Mouse (Mus musculus) limb, embryonic 14.5 days (tissue): ENCODE results near the gene Stx5a. TPM values are rescaled to one million over a fixed set of nuclear protein-coding genes. Genes with fewer than 3 reads are reported as not detected.

Source experiments
- ATAC-seq: fragments of 200-750 bp; cut with Nextera tagmentation; 2 replicates; pipeline ENCODE4 v1.8.0; 2017; ENCODE audit warnings: low read depth, moderate number of reproducible peaks, moderate TSS enrichment; ENCODE audit not compliant: low FRiP score
- DNase-seq: peaks from one replicate; pipeline ENCODE4 v3.0.0-alpha.2; 2015; ENCODE audit warnings: low spot score
- H3K27ac ChIP-seq: fragments of 300-500 bp; sonication (generic); replicated peaks from 2 replicates; pipeline ENCODE4 v1.5.1; 2014; ENCODE audit warnings: low read depth, mild to moderate bottlenecking, low read length, moderate library complexity, mixed read lengths
- H3K27me3 ChIP-seq: fragments of 300-500 bp; sonication (generic); 2 replicates; pipeline ENCODE4 v1.6.1; 2014; ENCODE audit warnings: low read length, mixed read lengths; ENCODE audit not compliant: control insufficient read depth, insufficient read depth
- H3K36me3 ChIP-seq: fragments of 300-500 bp; sonication (generic); 2 replicates; pipeline ENCODE4 v1.6.1; 2014; ENCODE audit warnings: mild to moderate bottlenecking, low read length, moderate library complexity, mixed read lengths; ENCODE audit not compliant: control insufficient read depth, insufficient read depth
- H3K4me1 ChIP-seq: fragments of 300-500 bp; sonication (generic); 2 replicates; pipeline ENCODE4 v1.6.1; 2014; ENCODE audit warnings: antibody characterized with exemption, low read length, mixed read lengths; ENCODE audit not compliant: control insufficient read depth, insufficient read depth
- H3K4me2 ChIP-seq: fragments of 300-500 bp; sonication (generic); replicated peaks from 2 replicates; pipeline ENCODE4 v1.6.1; 2014; ENCODE audit warnings: low read depth, mild to moderate bottlenecking, low read length, moderate library complexity; ENCODE audit not compliant: severe bottlenecking
- H3K4me3 ChIP-seq: fragments of 300-500 bp; sonication (generic); replicated peaks from 2 replicates; pipeline ENCODE4 v1.5.1; 2014; ENCODE audit warnings: low read length
- H3K9ac ChIP-seq: fragments of 300-500 bp; sonication (generic); 2 replicates; pipeline ENCODE4 v1.6.1; 2014; ENCODE audit warnings: mild to moderate bottlenecking, low read depth, low read length, moderate library complexity; ENCODE audit not compliant: severe bottlenecking
- H3K9me3 ChIP-seq: fragments of 300-500 bp; sonication (generic); 2 replicates; pipeline ENCODE4 v1.6.1; 2016; ENCODE audit warnings: low read length; ENCODE audit not compliant: control insufficient read depth
- POLR2A ChIP-seq: fragments of 200-500 bp; IDR thresholded peaks from 2 replicates; pipeline ENCODE4 v1.8.0; 2012; ENCODE audit warnings: inconsistent platforms, mild to moderate bottlenecking, moderate library complexity, borderline replicate concordance; ENCODE audit not compliant: insufficient read depth, insufficient read length; ENCODE audit errors: extremely low read depth
- WGBS: fragments of 180-500 bp; shearing (Covaris S2); extraction: QIAGEN DNeasy Blood & Tissue Kit; methylation state at CpG from one replicate; pipeline ENCODE4 v1.1.7; 2014; 5-methylcytosine and 5-hydroxymethylcytosine counted together
- polyA plus RNA-seq, 2 experiments: library from polyadenylated mRNA; depleted of rRNA in 1 of 2; stranded (reverse) in 1 of 2; unstranded in 1 of 2; fragments of >200 nt; fragmentation: Nextera tagmentation in 1 of 2; extraction: Ambion mirVana in 1 of 2; gene quantifications; 2 replicates each; pipeline versions ENCODE4 v1.2.1 to v1.2.3; 2012 to 2014

Stx5a gene
- polyA plus RNA-seq, 2 experiments = 161 to 188 TPM

DNA sequence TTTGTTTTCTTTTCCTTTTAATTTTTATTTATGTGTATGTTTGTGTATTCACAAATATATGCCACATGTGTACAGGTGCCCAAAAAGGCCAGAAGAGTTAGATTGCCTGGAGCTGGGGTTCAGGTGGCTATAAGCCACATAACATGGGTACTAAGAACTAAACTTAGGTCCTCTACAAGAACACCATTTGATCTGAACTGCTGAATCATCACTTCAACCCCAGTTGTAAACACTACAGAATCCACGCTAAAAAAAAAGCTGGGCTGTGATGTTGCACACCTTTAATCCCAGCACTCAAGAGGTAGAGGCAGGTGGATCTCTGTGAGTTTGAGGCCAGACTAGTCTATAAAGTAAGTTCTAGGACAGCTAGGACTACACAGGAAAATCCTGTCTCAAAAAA is 19.8 kb upstream of the Stx5a start:
- no peaks in the 10 kb centered on the region for H3K27me3 ChIP-seq
- WGBS = 69% methylated on average over 1 of the region's 1 CpGs
- H3K9ac ChIP-seq = peak overlapping the region; percentile 9; the same call in 1 of the 2 replicates
- no peak for ATAC-seq
- TF ChIP-seq POLR2A = no peak
- no peak overlapping the region for H3K4me3 ChIP-seq
- no peak for DNase-seq
- no peak overlapping the region for H3K27ac ChIP-seq
- H3K4me2 ChIP-seq = no peak overlapping the region
- peaks cover 26% of the 10 kb centered on the region for H3K36me3 ChIP-seq
- H3K9me3 ChIP-seq = no peaks in the 10 kb centered on the region
- H3K4me1 ChIP-seq = peaks cover 16% of the 10 kb centered on the region

- peak overlapping the region; percentile 66 for H3K4me2 ChIP-seq
- H3K27ac ChIP-seq = peak overlapping the region; percentile 92; the same call in 1 of the 2 replicates
- peak overlapping the region; percentile 96 for H3K9ac ChIP-seq
- no peaks in the 10 kb centered on the region for H3K9me3 ChIP-seq
- DNase-seq = no peak
- no peak for ATAC-seq
- H3K4me3 ChIP-seq = peak overlapping the region; percentile 78
- peaks cover 16% of the 10 kb centered on the region for H3K4me1 ChIP-seq
- peaks cover 32% of the 10 kb centered on the region for H3K36me3 ChIP-seq
- TF ChIP-seq POLR2A = no peak
- WGBS = 53% methylated on average over 4 of the region's 4 CpGs
- H3K27me3 ChIP-seq = no peaks in the 10 kb centered on the region
Observed at GRCm38 (mm10) chr19:8722021-8722420, 19.2 kb upstream of the Stx5a start.

GRCm38 (mm10) chr19:8722559-8722906 is 18.7 kb upstream of the Stx5a start:
- DNase-seq (no peak), ATAC-seq (no peak)
- WGBS = 2% methylated on average over 5 of the region's 5 CpGs
- no peaks in the 10 kb centered on the region for H3K27me3 ChIP-seq
- H3K4me2 ChIP-seq = peak overlapping the region; percentile 66
- H3K4me3 ChIP-seq = peak overlapping the region; percentile 78
- no peaks in the 10 kb centered on the region for H3K9me3 ChIP-seq
- TF ChIP-seq POLR2A = no peak
- H3K9ac ChIP-seq = peak overlapping the region; percentile 96
- peaks cover 33% of the 10 kb centered on the region for H3K36me3 ChIP-seq
- H3K4me1 ChIP-seq = peaks cover 16% of the 10 kb centered on the region
- H3K27ac ChIP-seq = peak overlapping the region; percentile 92

GRCm38 (mm10) chr19:8722907-8723573 is 18.2 kb upstream of the Stx5a start, which contains the start of gene Slc3a2:
Gene Slc3a2, minus strand, starts transcription at chr19:8723369.
- WGBS = under 1% methylated on average over 50 of the region's 50 CpGs
- peak; percentile 98; the same call in 1 of the 2 replicates for TF ChIP-seq POLR2A
- no peaks in the 10 kb centered on the region for H3K9me3 ChIP-seq

GRCm38 (mm10) chr19:8723574-8724346 is 17.5 kb upstream of the Stx5a start:
- Histone ChIP-seq H3K4me1 (peaks cover 16% of the 10 kb centered on the region), H3K4me3 (peak overlapping the region; percentile 78), H3K36me3 (peaks cover 33% of the 10 kb centered on the region), H3K27me3 (no peaks in the 10 kb centered on the region), H3K9me3 (no peaks in the 10 kb centered on the region), H3K9ac (peak overlapping the region; percentile 96), H3K27ac (peak overlapping the region; percentile 89), H3K4me2 (peak overlapping the region; percentile 86)
- no peak for DNase-seq
- under 1% methylated on average over 20 of the region's 20 CpGs for WGBS
- no peak for ATAC-seq
- TF ChIP-seq POLR2A = no peak

More at GRCm38 (mm10) chr19:8722907-8723573, 18.2 kb upstream of the Stx5a start, which contains the start of gene Slc3a2:
- Histone ChIP-seq H3K36me3 (peaks cover 33% of the 10 kb centered on the region), H3K9ac (peak within 1 kb of the TSS; percentile 96), H3K4me2 (peak within 1 kb of the TSS; percentile 86), H3K4me1 (peaks cover 16% of the 10 kb centered on the region), H3K27me3 (no peaks in the 10 kb centered on the region), H3K27ac (peak within 1 kb of the TSS; percentile 92), H3K4me3 (peak within 1 kb of the TSS; percentile 78)
- ATAC-seq (peak; percentile 95), DNase-seq (peak; percentile 99)
